Mouse (Mus musculus): ENCODE results near the gene Spg20. TPM values are rescaled to one million over a fixed set of nuclear protein-coding genes. Genes with fewer than 3 reads are reported as not detected.

Spg20 gene
- polyA plus RNA-seq, 1 experiment from 2014 or later, result 16.6 TPM

- no peak for DNase-seq (ENCODE audit: low spot score)
Measured at GRCm38 (mm10) chr3:55097186-55097585, 14.7 kb upstream of the Spg20 start.

DNA sequence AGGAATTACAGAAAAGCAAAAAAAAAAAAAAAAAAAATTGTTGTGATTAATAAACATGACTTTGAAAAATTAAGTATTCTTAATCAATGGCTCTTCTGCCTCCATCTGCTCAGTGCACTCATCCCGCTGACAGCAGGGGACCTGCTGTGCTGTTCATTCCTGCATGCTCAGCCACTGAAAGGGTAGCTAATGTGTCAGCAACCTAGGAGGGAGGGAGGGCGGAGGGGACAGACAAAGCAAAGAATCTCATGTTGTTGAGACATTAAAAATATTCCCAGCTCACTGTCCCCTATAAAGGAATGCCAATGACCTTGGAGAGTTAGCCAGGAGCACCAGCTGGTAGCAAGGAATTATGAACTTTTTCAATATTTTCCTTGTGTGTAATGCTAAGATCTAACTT is 13.9 kb upstream of the Spg20 start:
- DNase-seq (ENCODE audit: low spot score), result no peak

DNA sequence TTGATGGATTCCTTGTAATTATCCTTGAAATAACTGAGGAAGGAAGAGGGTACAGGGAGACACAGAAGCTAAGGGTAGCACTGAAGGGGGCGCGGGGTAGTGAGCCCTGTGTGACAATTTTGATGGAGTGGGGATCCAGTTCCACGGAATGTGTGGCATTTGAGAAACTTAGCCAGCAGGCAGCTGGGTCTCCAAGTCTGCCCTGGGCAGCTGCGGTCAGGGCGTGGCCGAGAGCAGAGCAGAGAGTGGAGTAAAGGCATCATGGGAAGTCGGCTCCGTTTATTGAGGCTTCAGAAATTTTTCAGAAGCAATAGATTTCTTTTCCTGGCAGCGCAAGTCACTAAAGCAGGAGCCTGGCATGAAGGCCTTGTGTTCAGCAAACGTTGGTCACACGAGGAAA is 12.9 kb upstream of the Spg20 start:
- DNase-seq (ENCODE audit: low spot score), result no peak

DNA sequence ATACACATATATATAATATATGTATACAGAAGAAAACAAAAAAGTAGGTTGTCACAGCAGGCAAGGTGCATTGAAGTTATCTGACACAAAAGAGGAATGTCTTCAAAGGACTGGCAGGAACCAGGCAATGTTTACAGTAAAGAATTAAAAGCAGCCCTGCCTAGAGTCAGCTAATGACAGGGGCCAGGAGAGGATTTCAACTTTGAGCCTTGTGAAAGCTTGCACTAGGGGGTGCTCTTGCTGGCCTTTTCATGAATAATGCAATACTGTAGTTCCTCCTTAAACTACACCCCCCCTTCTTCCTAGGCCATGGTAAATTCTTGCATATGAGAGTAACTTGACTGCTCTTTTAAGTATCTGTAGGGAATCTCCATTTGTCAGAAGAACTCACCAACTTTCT is 10.8 kb upstream of the Spg20 start:
- DNase-seq (ENCODE audit: low spot score), result no peak

GRCm38 (mm10) chr3:55105372-55106023 is 6.4 kb upstream of the Spg20 start:
- no peak for DNase-seq (ENCODE audit: low spot score)

DNA sequence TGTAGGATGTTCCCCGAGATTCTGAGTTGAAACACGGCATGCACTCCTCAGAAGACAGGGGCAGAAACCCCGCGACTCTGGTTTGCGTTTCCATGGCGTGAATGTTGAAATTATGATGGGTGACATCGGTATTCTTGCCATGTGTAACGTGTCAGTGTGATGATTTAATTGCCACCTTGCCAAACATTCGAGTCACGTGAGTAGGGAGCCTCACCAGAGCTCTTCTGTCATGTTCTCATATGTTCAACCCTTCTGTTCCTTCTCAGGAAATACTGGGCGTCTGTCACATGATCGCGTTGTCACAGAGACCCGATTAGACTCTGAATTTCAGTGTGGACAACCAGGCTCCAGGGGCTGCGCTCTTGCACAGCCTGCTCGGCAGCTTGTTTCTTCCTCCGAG is 5.9 kb upstream of the Spg20 start:
- no peak for DNase-seq (ENCODE audit: low spot score)

DNA sequence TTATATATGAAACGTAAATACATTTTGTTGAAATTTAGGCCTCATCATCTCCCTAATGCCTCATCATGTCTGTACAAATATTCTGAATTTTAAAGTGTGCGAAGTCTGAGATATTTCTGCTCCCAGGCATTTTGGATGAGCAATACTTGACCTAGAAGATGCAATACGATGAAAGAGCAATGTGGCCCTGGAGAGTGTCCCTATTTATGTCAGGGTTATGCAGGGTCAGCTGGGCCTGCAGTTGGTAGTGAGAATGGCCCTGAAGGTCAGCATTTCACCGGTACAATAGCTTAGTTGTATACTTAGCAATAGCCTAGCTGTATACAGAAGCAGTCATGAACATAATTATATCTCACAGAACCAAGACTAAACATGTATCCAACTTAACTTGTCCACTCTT is 2.8 kb upstream of the Spg20 start:
- DNase-seq (ENCODE audit: low spot score), result no peak

DNA sequence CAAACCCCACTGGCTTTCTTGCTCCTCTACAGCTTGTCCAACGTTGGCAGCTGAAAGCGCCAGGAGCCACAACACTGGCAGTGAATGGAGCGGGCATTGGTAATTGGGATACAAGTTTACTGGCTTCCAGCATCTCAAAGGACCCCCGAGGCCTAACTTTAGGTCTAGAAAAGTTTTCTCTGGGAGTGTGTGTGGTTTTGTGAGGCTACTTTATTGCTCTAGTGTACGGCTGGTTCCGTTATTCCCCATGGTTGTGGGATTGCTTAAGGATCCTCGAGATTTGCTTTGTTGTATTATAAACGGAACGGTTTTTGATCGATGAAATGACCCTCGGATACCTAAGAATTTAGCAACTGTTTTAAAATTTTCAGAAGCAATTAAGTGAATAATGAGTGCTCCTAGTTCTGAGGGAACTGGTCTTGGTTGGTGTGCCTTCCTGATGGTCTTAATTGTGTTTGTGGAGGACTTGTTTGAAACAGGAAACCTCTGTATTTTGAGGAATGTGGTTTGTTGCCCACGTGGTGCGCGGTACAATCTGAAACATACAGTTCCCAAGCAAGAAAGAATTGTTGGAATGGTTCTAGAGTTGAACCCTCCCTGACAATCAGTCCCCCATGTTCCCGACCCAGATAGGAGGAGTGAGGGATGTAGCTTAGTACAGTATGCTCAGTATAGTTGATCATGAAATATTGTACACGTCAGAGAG is 955 bp downstream of the Spg20 start:
- DNase-seq (ENCODE audit: low spot score), result peak; percentile 8

DNA sequence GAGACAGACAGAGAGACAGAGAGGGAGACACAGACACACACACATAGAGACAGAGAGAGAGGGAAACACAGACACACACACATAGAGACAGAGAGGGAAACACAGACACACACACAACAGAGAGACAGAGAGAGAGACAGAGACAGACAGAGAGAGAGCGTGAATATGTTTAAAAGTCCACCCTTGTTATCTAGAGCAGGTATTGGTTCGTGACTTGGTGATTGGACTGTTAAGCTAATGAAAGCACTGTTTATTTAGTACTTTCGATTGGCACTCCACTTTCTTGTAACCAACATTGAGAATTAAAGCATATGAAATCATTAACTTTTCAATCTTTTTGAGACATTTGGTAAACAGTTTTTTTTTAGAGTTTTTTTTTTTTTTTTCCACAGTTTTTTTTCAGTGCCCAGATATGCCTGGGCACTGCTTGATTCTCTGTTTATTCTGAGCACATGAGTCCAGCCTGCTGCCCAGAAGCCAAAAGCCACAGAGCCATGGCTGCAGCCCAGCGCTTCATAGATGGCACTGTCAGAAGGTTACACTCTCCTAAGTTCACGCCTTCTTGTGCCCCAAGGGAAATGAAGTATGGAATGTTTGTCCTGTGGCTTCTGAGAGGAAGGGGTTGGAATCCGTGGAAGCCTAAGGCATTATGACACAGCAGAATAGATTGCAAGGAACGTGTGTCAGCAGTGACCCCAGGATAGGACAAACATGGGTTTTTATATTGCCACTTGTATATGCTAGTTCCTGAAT is 2.6 kb downstream of the Spg20 start:
- DNase-seq (ENCODE audit: low spot score), result no peak

- no peak for DNase-seq (ENCODE audit: low spot score)
Measured at GRCm38 (mm10) chr3:55115071-55115470, 3.2 kb downstream of the Spg20 start.

GRCm38 (mm10) chr3:55115989-55116388 is 4.1 kb downstream of the Spg20 start:
- no peak for DNase-seq (ENCODE audit: low spot score)

- no peak for DNase-seq (ENCODE audit: low spot score)
Measured at GRCm38 (mm10) chr3:55119275-55119898, 7.5 kb downstream of the Spg20 start.

DNA sequence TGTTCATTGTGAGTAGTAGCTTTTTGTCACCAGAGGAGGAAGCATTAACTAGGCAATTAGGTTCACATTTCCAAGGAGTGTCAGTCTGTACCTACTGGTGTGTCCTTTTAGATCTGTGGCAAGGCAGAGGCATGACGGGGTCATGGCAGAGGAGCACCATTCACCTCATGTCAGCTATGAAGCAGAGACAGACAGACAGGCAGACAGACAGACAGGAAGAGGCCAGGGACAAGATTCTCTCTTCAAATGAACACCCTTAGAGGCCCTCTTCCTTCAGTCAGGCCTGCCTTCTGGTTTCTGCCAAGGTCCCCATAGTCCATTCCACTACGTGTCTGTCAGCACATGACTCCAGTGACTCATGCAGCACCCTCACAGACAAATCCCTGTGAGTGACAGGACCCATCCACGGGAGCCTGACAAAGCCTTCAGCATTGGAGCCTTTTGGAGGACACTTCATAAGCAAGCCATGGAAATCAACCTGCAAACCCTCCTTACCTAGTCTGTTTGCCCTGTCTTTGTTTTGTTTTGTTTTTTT is 10.5 kb downstream of the Spg20 start:
- DNase-seq (ENCODE audit: low spot score), result no peak

DNA sequence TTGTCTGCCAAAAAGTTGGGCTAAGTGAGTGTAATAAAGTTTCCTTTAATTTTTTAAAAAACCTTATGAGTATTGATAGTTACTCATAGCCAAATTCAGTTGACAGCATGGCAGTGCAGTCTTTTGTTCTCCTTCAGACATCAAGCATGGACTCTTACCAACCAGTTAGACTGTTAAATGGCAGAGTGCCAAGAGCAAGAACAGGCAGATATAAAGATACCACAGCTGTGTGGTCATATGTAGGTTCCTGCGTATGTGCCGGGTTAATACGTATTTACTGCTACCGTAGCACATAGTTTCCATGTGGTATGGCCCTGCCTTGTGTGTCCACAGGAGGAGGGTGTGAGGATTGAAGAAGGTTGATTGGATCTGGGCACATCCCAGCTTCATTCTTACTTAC is 11.2 kb downstream of the Spg20 start:
- DNase-seq (ENCODE audit: low spot score), result no peak

GRCm38 (mm10) chr3:55129181-55129692 is 17.3 kb downstream of the Spg20 start:
- no peak for DNase-seq (ENCODE audit: low spot score)

DNA sequence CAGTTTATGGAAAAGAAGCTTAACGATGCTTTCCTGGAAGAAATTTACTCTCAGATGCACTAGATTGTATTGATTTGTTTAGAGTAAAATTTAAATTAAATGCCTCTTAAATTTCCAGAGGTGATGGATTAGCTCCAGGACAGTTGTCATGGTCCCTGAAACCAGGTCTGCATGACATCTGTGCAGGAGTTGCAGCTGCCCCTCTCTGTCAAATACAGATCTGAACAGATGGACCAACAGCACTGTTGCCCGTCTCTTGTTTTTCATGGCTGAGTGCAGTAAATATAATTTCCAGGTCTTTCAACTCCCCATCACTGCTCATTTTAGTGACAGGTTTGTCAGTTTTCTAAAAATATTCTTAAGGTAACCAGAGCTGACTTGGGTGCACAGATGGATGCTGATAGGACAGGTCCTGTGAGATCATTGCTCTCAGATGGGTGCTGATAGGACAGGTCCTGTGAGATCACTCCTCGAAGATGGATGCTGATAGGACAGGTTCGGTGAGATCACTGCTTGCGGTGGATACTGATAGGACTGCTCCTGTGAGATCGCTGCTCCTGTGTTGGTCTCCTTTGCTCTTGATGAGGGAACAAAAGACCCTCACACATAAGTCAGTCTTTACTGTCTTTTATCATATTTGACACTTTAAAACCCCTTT is 19.8 kb downstream of the Spg20 start:
- DNase-seq (ENCODE audit: low spot score), result no peak

DNA sequence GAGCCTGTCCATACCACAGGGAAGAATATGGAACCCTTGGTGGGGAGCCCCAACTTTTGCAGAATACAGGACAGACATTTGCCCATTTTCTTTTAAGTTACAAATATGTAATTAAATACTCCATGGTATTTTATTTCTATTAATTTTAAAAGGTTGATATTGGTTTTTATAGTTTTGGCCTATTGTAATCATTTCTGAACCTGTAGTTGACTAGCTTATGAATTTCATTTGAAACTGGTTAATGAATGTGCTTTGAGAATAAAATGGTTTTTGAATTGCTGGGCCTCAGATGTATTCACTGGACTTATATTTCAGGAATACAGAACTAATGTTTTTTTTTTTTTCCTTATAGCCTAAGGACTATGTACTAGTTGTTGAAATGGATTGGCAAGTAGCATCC is 25.1 kb downstream of the Spg20 start, which contains the start of gene Ccdc169:
Ccdc169 (plus strand) TSS at position 301 of the 400 bp plus-strand sequence.
- DNase-seq (ENCODE audit: low spot score), result no peak

DNA sequence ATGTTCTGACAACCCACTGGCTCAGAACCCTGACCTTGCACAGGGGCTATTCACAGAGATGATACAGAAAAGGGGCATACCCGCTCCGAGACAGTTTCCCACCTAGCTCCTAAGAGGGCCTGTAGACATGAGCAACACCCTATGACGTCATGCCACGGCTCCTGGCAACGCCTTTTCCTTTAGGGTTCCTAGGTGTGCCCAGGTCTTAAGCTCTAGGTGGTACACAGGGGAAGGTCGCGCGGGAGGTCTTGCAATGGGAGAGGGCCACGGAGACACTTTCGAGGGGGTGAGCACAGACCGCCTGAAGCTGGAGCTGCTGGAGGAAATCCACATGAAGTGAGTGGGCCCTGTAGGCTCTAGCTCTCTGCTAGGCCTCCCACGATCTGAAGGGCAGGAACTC is 27.9 kb downstream of the Spg20 start:
- no peak for DNase-seq (ENCODE audit: low spot score)

DNA sequence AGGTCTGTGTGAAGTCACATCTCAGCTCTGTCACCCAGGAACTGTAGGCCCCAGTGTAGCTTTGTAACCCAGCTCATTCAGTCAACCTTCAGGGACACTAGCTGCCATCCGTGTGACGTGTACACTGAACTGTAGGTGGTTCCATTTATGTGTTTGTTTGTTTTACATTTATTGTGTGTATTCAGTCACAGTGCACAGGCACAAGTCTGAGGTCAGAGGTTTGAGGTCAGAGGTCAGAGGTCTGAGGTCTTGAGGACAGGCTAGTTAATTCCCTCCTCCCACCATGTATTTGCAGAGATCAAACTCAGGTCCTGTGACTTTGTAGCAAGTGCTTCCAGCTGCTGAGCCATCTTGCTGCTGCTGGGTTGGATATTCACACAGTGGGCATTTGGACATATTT is 29.5 kb downstream of the Spg20 start:
- no peak for DNase-seq (ENCODE audit: low spot score)

DNA sequence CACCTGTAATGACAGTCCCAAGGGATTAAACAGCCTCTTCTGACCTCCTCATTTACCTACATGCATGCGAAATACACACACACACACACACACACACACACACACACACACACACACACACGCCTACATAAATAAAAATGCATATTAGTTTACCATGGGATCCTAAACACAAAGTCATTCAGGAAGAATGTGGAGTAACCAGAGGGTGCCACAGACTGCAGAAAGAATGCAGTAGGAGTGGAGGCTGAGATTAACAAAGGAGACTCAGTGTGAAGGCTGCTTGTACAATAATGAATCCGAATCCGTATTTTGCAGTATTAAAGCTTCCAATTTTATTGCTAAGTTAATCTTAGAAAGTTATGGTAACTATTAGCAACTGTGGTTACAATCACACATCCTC is 33.0 kb downstream of the Spg20 start:
- DNase-seq (ENCODE audit: low spot score), result no peak

GRCm38 (mm10) chr3:55146441-55146840 is 34.5 kb downstream of the Spg20 start:
- no peak for DNase-seq (ENCODE audit: low spot score)

Measured in thymus, postnatal 0 days (tissue).